ENCODE assay signal across 19 mouse cellular contexts in genomic region chr2:12307311-12307710, GRCm38 (mm10). TPM values are rescaled to one million over a fixed set of nuclear protein-coding genes. Genes with fewer than 3 reads are reported as not detected.
DNase-seq lines count a peak whose midpoint lies in the region; ATAC-seq and TF ChIP-seq lines count a peak whose summit lies in the region.
"Had no signal": no experiment of that assay in that cellular context is flagged by ENCODE, and none has a peak within 500 bp of the region (broad histone marks: within the 10 kb centered on the region; RNA-seq: fewer than 3 reads in every experiment).

No protein-coding gene starts in this region.

- H3K9me3 ChIP-seq in intestine, embryonic 15.5 days: no peaks in the 10 kb centered on the region
- no peaks in the 10 kb centered on the region for H3K9me3 ChIP-seq in intestine, postnatal 0 days (ENCODE audit: control insufficient read depth)
- H3K9me3 ChIP-seq in limb, embryonic 15.5 days: no peaks in the 10 kb centered on the region
- H3K9me3 ChIP-seq: stomach, embryonic 15.5 days had no signal

- H3K4me2 ChIP-seq in intestine, embryonic 15.5 days (replicated peaks): no peak overlapping the region
- H3K4me2 ChIP-seq in intestine, postnatal 0 days (replicated peaks; ENCODE audit: low read depth): no peak overlapping the region
- no peak overlapping the region for H3K4me2 ChIP-seq in limb, embryonic 15.5 days
- H3K4me2 ChIP-seq: heart, embryonic 11.5 days; stomach, embryonic 15.5 days had no signal

- no peak overlapping the region for H3K27ac ChIP-seq in intestine, embryonic 15.5 days
- no peak overlapping the region for H3K27ac ChIP-seq in intestine, postnatal 0 days (ENCODE audit: low read depth, low read length)
- H3K27ac ChIP-seq in limb, embryonic 15.5 days: 0 out of 2 replicates have a peak overlapping the region, but pooled peaks have one; percentile 9
- H3K27ac ChIP-seq: hindbrain, postnatal 0 days; macrophage; stomach, embryonic 15.5 days had no signal

- no peaks in the 10 kb centered on the region for H3K36me3 ChIP-seq in intestine, embryonic 15.5 days
- H3K36me3 ChIP-seq in intestine, postnatal 0 days (ENCODE audit: control insufficient read depth, insufficient read depth): no peaks in the 10 kb centered on the region
- no peaks in the 10 kb centered on the region for H3K36me3 ChIP-seq in limb, embryonic 15.5 days
- H3K36me3 ChIP-seq: stomach, embryonic 15.5 days had no signal

- DNase-seq in adrenal gland, postnatal 14 days: peak; percentile 36
- no peak for DNase-seq in adrenal gland, postnatal 4 days (ENCODE audit: low spot score in 2 of 2)
- DNase-seq in lung, postnatal 10 days: peak; percentile 41
- DNase-seq in lung, postnatal 4 days: no peak
- DNase-seq in frontal cortex, postnatal 10 days (ENCODE audit: low spot score in 2 of 2): no peak
- DNase-seq: B cell, adult 2 months; cerebellum, adult 11 months; forebrain, postnatal 0 days; left cerebral cortex, postnatal 4 days; midbrain, embryonic 14.5 days; thymus, postnatal 36 days had no signal

- 0 out of 2 replicates have a peak, but pooled peaks have one; percentile 45 for ATAC-seq in intestine, embryonic 15.5 days
- no peak for ATAC-seq in intestine, postnatal 0 days
- ATAC-seq in limb, embryonic 15.5 days (ENCODE audit: insufficient number of reproducible peaks, low FRiP score, low TSS enrichment, low read depth): no peak
- ATAC-seq: activated CD4-positive, CD25-positive, alpha-beta regulatory T cell, adult 4 months; forebrain, postnatal 0 days; hindbrain, postnatal 0 days had no signal

- H3K4me3 ChIP-seq in intestine, embryonic 15.5 days (replicated peaks): no peak overlapping the region
- no peak overlapping the region for H3K4me3 ChIP-seq in intestine, postnatal 0 days (ENCODE audit: low read depth, low read length)
- no peak overlapping the region for H3K4me3 ChIP-seq in limb, embryonic 15.5 days
- H3K4me3 ChIP-seq: stomach, embryonic 15.5 days had no signal

- H3K27me3 ChIP-seq in intestine, embryonic 15.5 days (replicated peaks): no peaks in the 10 kb centered on the region
- peaks cover 3% of the 10 kb centered on the region; the same call in 1 of the 2 replicates for H3K27me3 ChIP-seq in intestine, postnatal 0 days (replicated peaks; ENCODE audit: control insufficient read depth, insufficient read depth, low read length)
- no peaks in the 10 kb centered on the region for H3K27me3 ChIP-seq in limb, embryonic 15.5 days
- H3K27me3 ChIP-seq: stomach, embryonic 15.5 days had no signal

- H3K9ac ChIP-seq in intestine, embryonic 15.5 days: no peak overlapping the region
- no peak overlapping the region for H3K9ac ChIP-seq in intestine, postnatal 0 days (ENCODE audit: low read depth, low read length)
- H3K9ac ChIP-seq in limb, embryonic 15.5 days: no peak overlapping the region
- H3K9ac ChIP-seq: forebrain, postnatal 0 days; stomach, embryonic 15.5 days had no signal

- TF ChIP-seq CTCF in intestine, postnatal 0 days (IDR thresholded peaks at IDR 0.05; ENCODE audit: low read depth): no peak

- H3K4me1 ChIP-seq in intestine, embryonic 15.5 days (replicated peaks): no peaks in the 10 kb centered on the region
- no peaks in the 10 kb centered on the region for H3K4me1 ChIP-seq in intestine, postnatal 0 days (replicated peaks; ENCODE audit: control insufficient read depth, insufficient read depth, low read length)
- peaks cover 8% of the 10 kb centered on the region; the same call in 1 of the 2 replicates for H3K4me1 ChIP-seq in limb, embryonic 15.5 days
- H3K4me1 ChIP-seq: stomach, embryonic 15.5 days had no signal

RNA-seq across cellular contexts. Expression of gene Itga8, which starts 5.6 kb away (rescaled TPM):
- 17.6 and 19.0 TPM in 2 replicates for total RNA-seq in adrenal gland, postnatal 14 days (2021)
- 10 to 100 TPM; 38.2 to 40.7 TPM for total RNA-seq in adrenal gland, postnatal 4 days (2021)
- 12.2 and 14.5 TPM in 2 replicates for polyA plus RNA-seq in intestine, embryonic 15.5 days (2015; fragmentation: Nextera tagmentation; extraction: Ambion mirVana)
- 5.2 and 5.5 TPM in 2 replicates for polyA plus RNA-seq in intestine, postnatal 0 days (2015; fragmentation: Nextera tagmentation; extraction: Ambion mirVana)
- 12.9 and 13.0 TPM in 2 replicates for polyA plus RNA-seq in limb, embryonic 15.5 days (2015; fragmentation: Nextera tagmentation; extraction: Ambion mirVana)
- polyA plus RNA-seq: activated CD4-positive, CD25-positive, alpha-beta regulatory T cell, adult 4 months had no signal

Comparison
In these comparisons a context has a peak if more than half of its experiments do, and no peak if none do; other contexts are left out.
1. DNase-seq: peak in adrenal gland, postnatal 14 days (single experiment) and lung, postnatal 10 days (single experiment); none in adrenal gland, postnatal 4 days (0 of 2), lung, postnatal 4 days (0 of 2) and frontal cortex, postnatal 10 days (0 of 2).